Mouse (Mus musculus): Measurements from ENCODE around the gene C1qtnf9. TPM values are rescaled to one million over a fixed set of nuclear protein-coding genes. Genes with fewer than 3 reads are reported as not detected.

The C1qtnf9 gene
- polyA plus RNA-seq (2014; fragmentation: Nextera tagmentation; extraction: Ambion mirVana) = 0.12 TPM in 1 of 2 replicates, not detected in the other

DNA sequence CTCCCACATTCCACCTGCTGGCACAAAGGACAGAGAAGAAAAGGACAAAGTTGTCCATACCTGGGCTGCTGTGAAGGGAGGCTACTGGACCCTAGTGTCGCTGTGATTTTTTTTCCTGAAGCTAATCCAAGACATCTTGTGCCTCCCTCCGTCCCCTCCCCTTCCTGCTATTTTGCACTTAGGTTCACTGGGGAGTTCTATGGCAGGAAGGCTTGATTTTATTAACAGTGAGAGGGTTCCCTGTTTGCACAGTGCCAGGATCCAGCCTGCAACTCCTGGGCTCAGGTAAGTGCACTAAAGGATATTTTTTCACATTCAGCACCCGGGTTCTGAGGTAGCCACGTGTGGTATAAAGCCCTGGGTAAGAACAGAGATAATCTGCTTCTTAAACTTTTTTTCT lies at the start of gene C1qtnf9:
C1qtnf9 (plus strand) TSS at position 251 of the 400 bp plus-strand sequence.
- Histone ChIP-seq H3K9ac (no peak within 1 kb of the TSS), H3K9me3 (ENCODE audit: low read depth, low read length) (no peaks in the 10 kb centered on the region), H3K36me3 (ENCODE audit: insufficient read depth) (no peaks in the 10 kb centered on the region), H3K4me3 (ENCODE audit: low read depth, low read length) (no peak within 1 kb of the TSS), H3K4me1 (ENCODE audit: insufficient read depth) (no peaks in the 10 kb centered on the region), H3K27me3 (ENCODE audit: insufficient read depth, low read length) (no peaks in the 10 kb centered on the region), H3K4me2 (no peak within 1 kb of the TSS), H3K27ac (ENCODE audit: low read depth) (no peak within 1 kb of the TSS)
- no peak for TF ChIP-seq CTCF (IDR thresholded peaks at IDR 0.05; ENCODE audit: low read depth)
- WGBS = 57% methylated on average over 4 of the region's 4 CpGs
- ATAC-seq (ENCODE audit: insufficient read depth) (no peak), DNase-seq (no peak)

DNA sequence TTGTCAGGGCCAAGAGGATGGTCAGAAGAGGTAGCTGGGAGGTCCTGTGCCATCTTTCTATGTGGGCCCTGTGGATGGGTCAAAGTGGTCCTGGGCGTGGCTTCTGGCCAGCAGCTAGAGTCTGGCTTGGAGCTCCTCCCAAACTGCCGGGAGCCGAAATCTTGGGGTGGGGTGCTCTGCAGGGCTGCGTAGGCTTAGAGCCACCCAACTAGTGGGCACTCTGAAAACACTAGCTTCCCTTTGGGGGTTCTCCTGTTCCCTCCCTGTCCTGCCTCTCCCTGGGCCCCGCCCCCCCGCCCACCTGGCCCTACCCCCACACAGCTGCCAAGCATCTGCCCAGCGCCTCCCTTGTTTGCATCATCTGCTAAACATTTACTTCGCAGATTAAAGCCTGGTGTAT lies 46.6 kb upstream of the C1qtnf9 start:
- no peak overlapping the region for H3K27ac ChIP-seq (ENCODE audit: low read depth)
- ATAC-seq (ENCODE audit: insufficient read depth) (no peak), DNase-seq (no peak)
- H3K4me1 ChIP-seq (ENCODE audit: insufficient read depth) = no peaks in the 10 kb centered on the region
- H3K27me3 ChIP-seq (ENCODE audit: insufficient read depth, low read length) = no peaks in the 10 kb centered on the region
- H3K36me3 ChIP-seq (ENCODE audit: insufficient read depth) = no peaks in the 10 kb centered on the region
- H3K9ac ChIP-seq = no peak overlapping the region
- no peak overlapping the region for H3K4me2 ChIP-seq
- TF ChIP-seq CTCF (IDR thresholded peaks at IDR 0.05; ENCODE audit: low read depth) = no peak
- no peaks in the 10 kb centered on the region for H3K9me3 ChIP-seq (ENCODE audit: low read depth, low read length)
- no peak overlapping the region for H3K4me3 ChIP-seq (ENCODE audit: low read depth, low read length)
- 38% methylated on average over 8 of the region's 8 CpGs for WGBS

DNA sequence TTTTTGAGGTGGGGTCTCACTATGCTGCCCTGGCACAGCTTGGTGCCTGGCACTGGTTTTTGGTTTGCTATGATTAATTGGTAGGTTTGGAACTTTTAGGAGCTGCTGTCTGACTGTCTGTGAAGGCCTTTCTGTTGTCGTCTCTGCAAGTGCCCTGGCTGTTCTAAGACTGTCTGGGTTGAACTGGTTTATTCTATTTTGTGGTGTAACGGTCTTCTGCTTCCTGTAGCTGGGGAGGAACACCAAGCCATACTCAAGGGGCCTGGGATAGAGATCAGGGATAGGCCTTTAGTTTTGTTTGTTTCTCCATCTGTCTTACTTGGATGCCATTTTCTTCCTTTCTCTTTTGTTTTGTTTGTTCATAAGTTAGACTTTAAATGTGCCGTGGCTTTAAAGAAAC lies 46.0 kb upstream of the C1qtnf9 start:
- no peak overlapping the region for H3K4me3 ChIP-seq (ENCODE audit: low read depth, low read length)
- no peaks in the 10 kb centered on the region for H3K27me3 ChIP-seq (ENCODE audit: insufficient read depth, low read length)
- no peaks in the 10 kb centered on the region for H3K36me3 ChIP-seq (ENCODE audit: insufficient read depth)
- no peak overlapping the region for H3K9ac ChIP-seq
- no peak overlapping the region for H3K4me2 ChIP-seq
- no peaks in the 10 kb centered on the region for H3K9me3 ChIP-seq (ENCODE audit: low read depth, low read length)
- no peak for DNase-seq
- no peak for TF ChIP-seq CTCF (IDR thresholded peaks at IDR 0.05; ENCODE audit: low read depth)
- ATAC-seq (ENCODE audit: insufficient read depth) = no peak
- no peak overlapping the region for H3K27ac ChIP-seq (ENCODE audit: low read depth)
- WGBS = 44% methylated on average over 3 of the region's 3 CpGs
- no peaks in the 10 kb centered on the region for H3K4me1 ChIP-seq (ENCODE audit: insufficient read depth)

DNA sequence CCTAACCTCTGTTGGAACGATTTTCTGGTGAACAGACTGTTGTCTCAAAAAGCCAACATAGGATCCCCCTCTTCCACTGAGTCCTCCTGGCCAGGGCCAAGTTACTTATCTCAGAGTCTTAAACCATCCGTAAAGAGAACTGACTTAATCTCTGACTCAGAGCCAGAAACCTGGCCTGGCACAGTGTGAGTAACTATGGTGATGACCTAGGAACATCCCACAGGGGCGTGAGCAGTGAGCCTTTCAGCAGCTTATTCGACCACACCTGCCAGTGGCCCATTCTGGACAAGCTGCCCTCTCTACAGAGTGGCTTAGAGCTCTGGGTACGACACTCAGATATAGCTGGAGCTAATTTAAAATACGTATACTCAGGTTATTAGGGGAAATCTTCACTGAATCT lies 41.8 kb upstream of the C1qtnf9 start:
- WGBS = 55% methylated on average over 6 of the region's 6 CpGs
- no peak for ATAC-seq (ENCODE audit: insufficient read depth)
- H3K4me1 ChIP-seq (ENCODE audit: insufficient read depth) = no peaks in the 10 kb centered on the region
- H3K9ac ChIP-seq = no peak overlapping the region
- no peak for TF ChIP-seq CTCF (IDR thresholded peaks at IDR 0.05; ENCODE audit: low read depth)
- H3K4me2 ChIP-seq = no peak overlapping the region
- DNase-seq = no peak
- H3K27me3 ChIP-seq (ENCODE audit: insufficient read depth, low read length) = no peaks in the 10 kb centered on the region
- no peaks in the 10 kb centered on the region for H3K9me3 ChIP-seq (ENCODE audit: low read depth, low read length)
- no peak overlapping the region for H3K4me3 ChIP-seq (ENCODE audit: low read depth, low read length)
- H3K36me3 ChIP-seq (ENCODE audit: insufficient read depth) = no peaks in the 10 kb centered on the region
- H3K27ac ChIP-seq (ENCODE audit: low read depth) = no peak overlapping the region

DNA sequence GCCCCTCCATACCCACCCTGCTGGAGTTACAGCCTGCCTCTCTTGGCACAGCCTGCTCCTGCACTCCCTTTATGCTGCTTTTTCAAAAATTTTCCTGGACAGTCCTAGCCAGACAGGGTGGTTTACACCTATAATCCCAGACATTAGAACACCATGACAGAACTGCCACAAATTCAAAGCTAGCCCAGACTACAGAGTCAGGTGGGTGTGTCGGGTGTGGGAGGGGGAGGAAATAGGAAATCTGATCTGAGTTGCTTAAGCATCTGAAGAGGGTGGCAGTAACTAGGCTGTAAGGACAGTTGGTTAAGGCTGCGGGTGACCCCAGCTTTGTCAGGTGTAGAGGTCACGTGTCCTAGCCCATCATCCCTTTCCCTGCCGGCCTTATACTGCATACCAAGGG lies 40.8 kb upstream of the C1qtnf9 start:
- 46% methylated on average over 4 of the region's 4 CpGs for WGBS
- Histone ChIP-seq H3K4me1 (ENCODE audit: insufficient read depth) (no peaks in the 10 kb centered on the region), H3K27ac (ENCODE audit: low read depth) (no peak overlapping the region), H3K4me2 (no peak overlapping the region), H3K4me3 (ENCODE audit: low read depth, low read length) (no peak overlapping the region), H3K36me3 (ENCODE audit: insufficient read depth) (no peaks in the 10 kb centered on the region), H3K27me3 (ENCODE audit: insufficient read depth, low read length) (no peaks in the 10 kb centered on the region), H3K9me3 (ENCODE audit: low read depth, low read length) (no peaks in the 10 kb centered on the region), H3K9ac (no peak overlapping the region)
- no peak for DNase-seq
- ATAC-seq (ENCODE audit: insufficient read depth) = no peak
- TF ChIP-seq CTCF (IDR thresholded peaks at IDR 0.05; ENCODE audit: low read depth) = no peak

DNA sequence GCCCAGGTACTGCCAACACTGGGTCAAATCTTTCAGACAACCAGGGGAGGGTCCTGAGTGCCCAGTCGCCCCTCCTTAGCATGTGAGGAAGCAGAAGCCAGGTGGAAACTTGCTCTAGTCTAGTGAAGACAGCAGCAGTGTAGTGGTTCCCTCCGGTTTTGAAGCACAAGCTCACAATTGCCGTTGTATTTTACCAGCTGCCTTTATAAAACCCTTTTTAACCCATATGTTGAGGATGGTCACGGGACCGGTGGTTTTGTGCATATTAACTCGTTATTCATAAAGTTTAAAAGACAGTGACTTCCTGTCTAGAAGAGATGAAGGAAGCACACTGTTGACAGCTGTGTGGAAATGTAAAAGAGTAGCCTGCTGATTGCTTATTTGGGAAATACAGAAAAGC lies 35.9 kb upstream of the C1qtnf9 start:
- DNase-seq (peak; percentile 32), ATAC-seq (ENCODE audit: insufficient read depth) (no peak)
- no peak overlapping the region for H3K27ac ChIP-seq (ENCODE audit: low read depth)
- WGBS = 33% methylated on average over 6 of the region's 6 CpGs
- H3K27me3 ChIP-seq (ENCODE audit: insufficient read depth, low read length) = no peaks in the 10 kb centered on the region
- H3K4me2 ChIP-seq = no peak overlapping the region
- H3K36me3 ChIP-seq (ENCODE audit: insufficient read depth) = no peaks in the 10 kb centered on the region
- H3K9ac ChIP-seq = no peak overlapping the region
- H3K4me3 ChIP-seq (ENCODE audit: low read depth, low read length) = no peak overlapping the region
- no peak for TF ChIP-seq CTCF (IDR thresholded peaks at IDR 0.05; ENCODE audit: low read depth)
- peaks cover 9% of the 10 kb centered on the region for H3K4me1 ChIP-seq (ENCODE audit: insufficient read depth)
- no peaks in the 10 kb centered on the region for H3K9me3 ChIP-seq (ENCODE audit: low read depth, low read length)

DNA sequence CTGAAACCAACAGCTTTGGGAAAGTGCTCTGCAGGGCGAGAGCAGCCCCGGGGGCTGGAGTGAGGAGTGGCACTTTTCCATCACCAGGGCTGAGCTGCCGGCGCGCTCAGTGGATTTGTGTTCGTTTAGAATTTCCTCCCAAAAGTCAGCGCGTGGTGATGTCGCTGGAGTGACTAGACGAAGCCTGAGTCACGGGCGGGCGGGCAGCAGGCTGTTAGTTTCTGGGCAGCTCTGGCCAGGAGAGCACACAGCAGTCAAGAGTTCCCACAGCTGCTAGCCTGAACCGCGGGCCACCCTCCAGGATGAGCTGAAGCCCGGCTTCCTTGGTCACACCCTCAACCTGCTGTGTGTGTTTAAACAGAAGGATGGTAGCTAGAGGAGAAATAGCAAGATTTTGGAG lies 35.1 kb upstream of the C1qtnf9 start:
- peak overlapping the region; percentile 74 for H3K27ac ChIP-seq (ENCODE audit: low read depth)
- ATAC-seq (ENCODE audit: insufficient read depth) (0 out of 2 replicates have a peak, but pooled peaks have one; percentile 30), DNase-seq (peak; percentile 67)
- no peaks in the 10 kb centered on the region for H3K27me3 ChIP-seq (ENCODE audit: insufficient read depth, low read length)
- H3K4me1 ChIP-seq (ENCODE audit: insufficient read depth) = peaks cover 12% of the 10 kb centered on the region
- H3K9ac ChIP-seq = peak overlapping the region; percentile 10
- TF ChIP-seq CTCF (IDR thresholded peaks at IDR 0.05; ENCODE audit: low read depth) = no peak
- no peaks in the 10 kb centered on the region for H3K36me3 ChIP-seq (ENCODE audit: insufficient read depth)
- peak overlapping the region; percentile 54 for H3K4me2 ChIP-seq
- 5% methylated on average over 16 of the region's 16 CpGs for WGBS
- peak overlapping the region; percentile 3 for H3K4me3 ChIP-seq (ENCODE audit: low read depth, low read length)
- no peaks in the 10 kb centered on the region for H3K9me3 ChIP-seq (ENCODE audit: low read depth, low read length)

DNA sequence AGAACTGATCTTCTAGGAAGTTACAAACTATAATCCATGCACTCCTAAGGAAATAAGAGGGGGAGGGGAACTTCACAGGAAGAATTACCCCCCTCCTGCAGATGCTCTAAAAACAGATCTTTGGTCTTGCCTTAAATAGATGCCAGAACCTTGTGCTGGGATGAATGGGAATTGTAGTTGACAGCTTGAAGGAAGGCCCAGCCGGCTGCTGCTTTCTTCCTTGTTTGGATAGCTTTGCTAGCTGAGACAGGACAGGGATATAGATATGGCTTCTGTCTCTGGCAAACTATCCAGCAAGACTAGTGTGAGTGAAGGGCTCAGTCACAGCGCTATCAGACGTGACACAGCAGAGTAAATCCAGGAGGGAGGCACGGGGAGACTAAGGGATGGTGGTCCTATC lies 34.2 kb upstream of the C1qtnf9 start:
- Histone ChIP-seq H3K9ac (no peak overlapping the region), H3K27ac (ENCODE audit: low read depth) (peak overlapping the region; percentile 74), H3K4me1 (ENCODE audit: insufficient read depth) (peaks cover 12% of the 10 kb centered on the region)

More for the DNA sequence above, 34.2 kb upstream of the C1qtnf9 start:
- ATAC-seq (ENCODE audit: insufficient read depth) (no peak), DNase-seq (peak; percentile 64)
- Histone ChIP-seq H3K9me3 (ENCODE audit: low read depth, low read length) (no peaks in the 10 kb centered on the region), H3K36me3 (ENCODE audit: insufficient read depth) (no peaks in the 10 kb centered on the region), H3K4me3 (ENCODE audit: low read depth, low read length) (no peak overlapping the region), H3K27me3 (ENCODE audit: insufficient read depth, low read length) (no peaks in the 10 kb centered on the region), H3K4me2 (peak overlapping the region; percentile 54)
- WGBS = 31% methylated on average over 4 of the region's 4 CpGs
- TF ChIP-seq CTCF (IDR thresholded peaks at IDR 0.05; ENCODE audit: low read depth) = no peak

Measured in lung, embryonic 14.5 days (tissue).